Mouse (Mus musculus): Measurements from ENCODE around the gene Man2a1.

DNA sequence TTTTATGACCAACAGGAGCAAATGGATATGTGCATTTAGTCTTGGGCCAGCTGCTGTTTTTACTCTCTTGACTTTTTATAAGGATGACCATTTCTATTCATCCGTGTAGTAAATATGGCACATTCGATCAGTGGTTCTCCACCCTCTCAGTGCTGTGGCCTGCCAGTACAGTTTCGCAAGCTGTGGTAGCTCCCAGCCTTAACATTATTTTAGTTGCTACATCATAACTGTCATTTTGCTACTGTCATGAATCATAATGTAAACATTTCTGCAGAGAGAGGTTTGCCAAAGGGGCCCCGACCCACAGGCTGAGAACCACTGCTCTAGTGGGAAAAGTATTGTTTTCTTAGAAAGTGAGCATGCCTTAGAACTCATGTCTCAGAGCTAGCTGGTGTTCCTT, 59.1 kb downstream of the Man2a1 start:
- no peak for TF ChIP-seq CTCF (IDR thresholded peaks at IDR 0.05; ENCODE audit: low read depth, low read length)
- no peak for TF ChIP-seq POLR2A (IDR thresholded peaks at IDR 0.05; ENCODE audit: insufficient read depth, low read length)
- no peak for TF ChIP-seq EP300 (IDR thresholded peaks at IDR 0.05; ENCODE audit: insufficient read depth, low read depth, low read length)

Measured in ES-Bruce4 (cell line).